Mouse (Mus musculus) left cerebral cortex, adult 11 months (tissue): ENCODE measurements around the gene Creg1.

ENCODE experiments used
- DNase-seq: peaks from one replicate; pipeline ENCODE4 v3.0.0; 2022; ENCODE audit warnings: low spot score

Gene Creg1

GRCm38 (mm10) chr1:165789066-165789660 lies 25.6 kb downstream of the Creg1 start:
- no peak for DNase-seq

GRCm38 (mm10) chr1:165789963-165790362 lies 26.4 kb downstream of the Creg1 start:
- DNase-seq: no peak

GRCm38 (mm10) chr1:165790461-165791210 lies 27.1 kb downstream of the Creg1 start:
- no peak for DNase-seq

- no peak for DNase-seq
Observed at GRCm38 (mm10) chr1:165791411-165791810, 27.9 kb downstream of the Creg1 start.

- no peak for DNase-seq
Observed at GRCm38 (mm10) chr1:165801709-165802310, 38.3 kb downstream of the Creg1 start.

GRCm38 (mm10) chr1:165803107-165803506 lies 39.6 kb downstream of the Creg1 start:
- no peak for DNase-seq

GRCm38 (mm10) chr1:165804133-165804532 lies 40.6 kb downstream of the Creg1 start:
- no peak for DNase-seq

GRCm38 (mm10) chr1:165810633-165811032 lies 47.1 kb downstream of the Creg1 start:
- no peak for DNase-seq

- DNase-seq: no peak
Observed at GRCm38 (mm10) chr1:165811170-165811569, 47.6 kb downstream of the Creg1 start.

- DNase-seq: no peak
Observed at GRCm38 (mm10) chr1:165812775-165813174, 49.2 kb downstream of the Creg1 start.

- no peak for DNase-seq
Observed at GRCm38 (mm10) chr1:165814116-165814515, 50.6 kb downstream of the Creg1 start.

- no peak for DNase-seq
Observed at GRCm38 (mm10) chr1:165814521-165815278, 51.2 kb downstream of the Creg1 start.

GRCm38 (mm10) chr1:165816391-165816790 lies 52.8 kb downstream of the Creg1 start:
- no peak for DNase-seq

GRCm38 (mm10) chr1:165817264-165817663 lies 53.7 kb downstream of the Creg1 start:
- DNase-seq: no peak

- no peak for DNase-seq
Observed at GRCm38 (mm10) chr1:165818145-165818860, 54.8 kb downstream of the Creg1 start.

GRCm38 (mm10) chr1:165819147-165819546 lies 55.6 kb downstream of the Creg1 start:
- DNase-seq: no peak

GRCm38 (mm10) chr1:165822031-165822430 lies 58.5 kb downstream of the Creg1 start:
- DNase-seq: no peak
